Mouse (Mus musculus): ENCODE results near the gene Csn3. TPM values are rescaled to one million over a fixed set of nuclear protein-coding genes. Genes with fewer than 3 reads are reported as not detected.

The Csn3 gene
- polyA plus RNA-seq (2012; rRNA removed), result 0.13 and 0.70 TPM in 2 replicates

- H3K27ac ChIP-seq (ENCODE audit: control insufficient read depth, insufficient read depth, low read length), result no peak within 1 kb of the TSS
- no peaks in the 10 kb centered on the region for H3K36me3 ChIP-seq (ENCODE audit: control insufficient read depth, insufficient read depth, low read length)
- WGBS, result 63% methylated on average over 5 of the region's 5 CpGs
Observed at GRCm38 (mm10) chr5:87925372-87925771, at the start of gene Csn3. Gene Csn3 (plus strand): TSS chr5:87925579.

DNA sequence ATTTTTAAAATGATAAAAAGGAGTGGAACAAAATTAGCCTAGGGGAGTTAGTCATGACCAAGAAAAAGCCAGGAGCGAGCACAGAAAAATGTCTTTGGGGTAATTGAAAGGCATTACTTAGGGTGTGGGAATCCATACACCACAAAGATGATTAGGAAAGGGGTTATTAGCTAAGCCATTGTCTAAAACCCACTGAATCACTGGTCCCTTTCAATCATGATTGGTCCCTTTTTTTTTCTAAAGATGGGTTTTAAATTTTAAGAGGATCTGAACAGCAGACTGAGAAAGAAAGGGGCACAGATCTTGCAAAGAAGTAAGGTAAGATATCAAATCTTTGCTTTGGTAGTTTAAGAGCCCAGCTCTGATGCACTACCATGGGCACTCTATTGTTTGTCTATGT, 40.6 kb upstream of the Csn3 start, which contains the start of gene Odam:
Odam (plus strand) TSS at position 301 of the 400 bp plus-strand sequence.
- Histone ChIP-seq H3K36me3 (ENCODE audit: control insufficient read depth, insufficient read depth, low read length) (no peaks in the 10 kb centered on the region), H3K4me3 (ENCODE audit: control insufficient read depth, insufficient read depth, low read length) (no peak within 1 kb of the TSS), H3K27me3 (ENCODE audit: control insufficient read depth, insufficient read depth, low read length) (no peaks in the 10 kb centered on the region), H3K27ac (ENCODE audit: control insufficient read depth, insufficient read depth, low read length) (no peak within 1 kb of the TSS), H3K4me1 (replicated peaks; ENCODE audit: control insufficient read depth, insufficient read depth, low read length) (no peaks in the 10 kb centered on the region)
- no peak for TF ChIP-seq POLR2A (IDR thresholded peaks at IDR 0.05; ENCODE audit: control insufficient read depth, extremely low read depth, insufficient read depth, low read length, poor library complexity)
- TF ChIP-seq CTCF (IDR thresholded peaks at IDR 0.05; ENCODE audit: borderline replicate concordance, control insufficient read depth, extremely low read depth, insufficient read depth, low read length, poor library complexity), result no peak
- 83% methylated on average over 1 of the region's 1 CpGs for WGBS
- DNase-seq, result no peak

More at GRCm38 (mm10) chr5:87925372-87925771, at the start of gene Csn3:
- no peak within 1 kb of the TSS for H3K4me3 ChIP-seq (ENCODE audit: control insufficient read depth, insufficient read depth, low read length)
- TF ChIP-seq CTCF (IDR thresholded peaks at IDR 0.05; ENCODE audit: borderline replicate concordance, control insufficient read depth, extremely low read depth, insufficient read depth, low read length, poor library complexity), result no peak
- no peak for TF ChIP-seq POLR2A (IDR thresholded peaks at IDR 0.05; ENCODE audit: control insufficient read depth, extremely low read depth, insufficient read depth, low read length, poor library complexity)
- H3K27me3 ChIP-seq (ENCODE audit: control insufficient read depth, insufficient read depth, low read length), result no peaks in the 10 kb centered on the region
- DNase-seq, result no peak
- no peaks in the 10 kb centered on the region for H3K4me1 ChIP-seq (replicated peaks; ENCODE audit: control insufficient read depth, insufficient read depth, low read length)

- Histone ChIP-seq H3K36me3 (ENCODE audit: control insufficient read depth, insufficient read depth, low read length) (no peaks in the 10 kb centered on the region), H3K27me3 (ENCODE audit: control insufficient read depth, insufficient read depth, low read length) (no peaks in the 10 kb centered on the region), H3K4me3 (ENCODE audit: control insufficient read depth, insufficient read depth, low read length) (no peak overlapping the region), H3K4me1 (replicated peaks; ENCODE audit: control insufficient read depth, insufficient read depth, low read length) (no peaks in the 10 kb centered on the region), H3K27ac (ENCODE audit: control insufficient read depth, insufficient read depth, low read length) (no peak overlapping the region)
- DNase-seq, result no peak
- TF ChIP-seq CTCF (IDR thresholded peaks at IDR 0.05; ENCODE audit: borderline replicate concordance, control insufficient read depth, extremely low read depth, insufficient read depth, low read length, poor library complexity), result no peak
- no peak for TF ChIP-seq POLR2A (IDR thresholded peaks at IDR 0.05; ENCODE audit: control insufficient read depth, extremely low read depth, insufficient read depth, low read length, poor library complexity)
- WGBS, result 60% methylated on average over 1 of the region's 1 CpGs
Observed at GRCm38 (mm10) chr5:87931603-87932002, 6.2 kb downstream of the Csn3 start.

- TF ChIP-seq CTCF (IDR thresholded peaks at IDR 0.05; ENCODE audit: borderline replicate concordance, control insufficient read depth, extremely low read depth, insufficient read depth, low read length, poor library complexity), result no peak
- no peak for TF ChIP-seq POLR2A (IDR thresholded peaks at IDR 0.05; ENCODE audit: control insufficient read depth, extremely low read depth, insufficient read depth, low read length, poor library complexity)
- Histone ChIP-seq H3K4me3 (ENCODE audit: control insufficient read depth, insufficient read depth, low read length) (no peak overlapping the region), H3K27me3 (ENCODE audit: control insufficient read depth, insufficient read depth, low read length) (no peaks in the 10 kb centered on the region), H3K27ac (ENCODE audit: control insufficient read depth, insufficient read depth, low read length) (no peak overlapping the region), H3K4me1 (replicated peaks; ENCODE audit: control insufficient read depth, insufficient read depth, low read length) (no peaks in the 10 kb centered on the region), H3K36me3 (ENCODE audit: control insufficient read depth, insufficient read depth, low read length) (no peaks in the 10 kb centered on the region)
- no peak for DNase-seq
- 60% methylated on average over 3 of the region's 3 CpGs for WGBS
Observed at GRCm38 (mm10) chr5:87940752-87941151, 15.4 kb downstream of the Csn3 start.

GRCm38 (mm10) chr5:87942515-87942914, 17.1 kb downstream of the Csn3 start:
- Histone ChIP-seq H3K27ac (ENCODE audit: control insufficient read depth, insufficient read depth, low read length) (no peak overlapping the region), H3K4me1 (replicated peaks; ENCODE audit: control insufficient read depth, insufficient read depth, low read length) (no peaks in the 10 kb centered on the region), H3K27me3 (ENCODE audit: control insufficient read depth, insufficient read depth, low read length) (no peaks in the 10 kb centered on the region), H3K36me3 (ENCODE audit: control insufficient read depth, insufficient read depth, low read length) (no peaks in the 10 kb centered on the region), H3K4me3 (ENCODE audit: control insufficient read depth, insufficient read depth, low read length) (no peak overlapping the region)
- TF ChIP-seq CTCF (IDR thresholded peaks at IDR 0.05; ENCODE audit: borderline replicate concordance, control insufficient read depth, extremely low read depth, insufficient read depth, low read length, poor library complexity) (no peak), POLR2A (IDR thresholded peaks at IDR 0.05; ENCODE audit: control insufficient read depth, extremely low read depth, insufficient read depth, low read length, poor library complexity) (no peak)
- no peak for DNase-seq

DNA sequence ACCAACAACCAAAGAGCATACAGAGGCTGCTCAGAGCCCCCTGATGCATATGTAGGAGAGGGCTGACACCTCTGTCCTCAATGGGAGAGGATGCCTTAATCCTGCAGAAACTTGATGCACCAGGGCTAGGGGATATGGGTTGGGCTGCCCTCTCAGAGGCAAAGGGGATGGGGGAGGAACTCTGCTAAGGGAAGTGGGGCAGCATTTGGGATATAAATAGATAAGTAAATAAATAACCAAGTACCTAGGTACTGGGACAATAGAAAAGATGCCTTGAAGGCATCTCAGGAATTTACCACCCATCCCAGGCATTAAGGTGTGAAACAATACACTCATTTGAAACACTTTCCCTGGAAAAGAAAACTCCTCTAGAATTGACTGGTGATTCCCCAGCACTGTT, 26.5 kb downstream of the Csn3 start:
- Histone ChIP-seq H3K27me3 (ENCODE audit: control insufficient read depth, insufficient read depth, low read length) (no peaks in the 10 kb centered on the region), H3K36me3 (ENCODE audit: control insufficient read depth, insufficient read depth, low read length) (no peaks in the 10 kb centered on the region), H3K27ac (ENCODE audit: control insufficient read depth, insufficient read depth, low read length) (no peak overlapping the region), H3K4me3 (ENCODE audit: control insufficient read depth, insufficient read depth, low read length) (no peak overlapping the region), H3K4me1 (replicated peaks; ENCODE audit: control insufficient read depth, insufficient read depth, low read length) (no peaks in the 10 kb centered on the region)
- no peak for TF ChIP-seq POLR2A (IDR thresholded peaks at IDR 0.05; ENCODE audit: control insufficient read depth, extremely low read depth, insufficient read depth, low read length, poor library complexity)
- no peak for TF ChIP-seq CTCF (IDR thresholded peaks at IDR 0.05; ENCODE audit: borderline replicate concordance, control insufficient read depth, extremely low read depth, insufficient read depth, low read length, poor library complexity)
- no peak for DNase-seq

- H3K27me3 ChIP-seq (ENCODE audit: control insufficient read depth, insufficient read depth, low read length), result no peaks in the 10 kb centered on the region
- no peak within 1 kb of the TSS for H3K4me3 ChIP-seq (ENCODE audit: control insufficient read depth, insufficient read depth, low read length)
- WGBS, result 54% methylated on average over 2 of the region's 2 CpGs
- DNase-seq, result no peak
- TF ChIP-seq POLR2A (IDR thresholded peaks at IDR 0.05; ENCODE audit: control insufficient read depth, extremely low read depth, insufficient read depth, low read length, poor library complexity), result no peak
- no peak for TF ChIP-seq CTCF (IDR thresholded peaks at IDR 0.05; ENCODE audit: borderline replicate concordance, control insufficient read depth, extremely low read depth, insufficient read depth, low read length, poor library complexity)
- no peaks in the 10 kb centered on the region for H3K36me3 ChIP-seq (ENCODE audit: control insufficient read depth, insufficient read depth, low read length)
- no peak within 1 kb of the TSS for H3K27ac ChIP-seq (ENCODE audit: control insufficient read depth, insufficient read depth, low read length)
- H3K4me1 ChIP-seq (replicated peaks; ENCODE audit: control insufficient read depth, insufficient read depth, low read length), result no peaks in the 10 kb centered on the region
Observed at GRCm38 (mm10) chr5:87969201-87969600, 43.8 kb downstream of the Csn3 start, which contains the start of the genes 2310003L06Rik and Gm28434. Gene 2310003L06Rik (plus strand): TSS chr5:87969459. Gene Gm28434 (plus strand): TSS chr5:87969517.

Data from thymus, adult 2 months (tissue).